Mouse (Mus musculus) limb, embryonic 14.5 days (tissue): ENCODE data around the gene Il2ra. TPM values are rescaled to one million over a fixed set of nuclear protein-coding genes. Genes with fewer than 3 reads are reported as not detected.
"Not testable (repeated sequence)": the region's sequence is repeated elsewhere in the genome, so short reads cannot be mapped to it uniquely, and the experiment has no call there.

Source experiments
- ATAC-seq: fragments of 200-750 bp; cut with Nextera tagmentation; 2 replicates; pipeline ENCODE4 v1.8.0; 2017; ENCODE audit warnings: low read depth, moderate number of reproducible peaks, moderate TSS enrichment; ENCODE audit not compliant: low FRiP score
- DNase-seq: peaks from one replicate; pipeline ENCODE4 v3.0.0-alpha.2; 2015; ENCODE audit warnings: low spot score
- H3K27ac ChIP-seq: fragments of 300-500 bp; sonication (generic); replicated peaks from 2 replicates; pipeline ENCODE4 v1.5.1; 2014; ENCODE audit warnings: low read depth, mild to moderate bottlenecking, low read length, moderate library complexity, mixed read lengths
- H3K27me3 ChIP-seq: fragments of 300-500 bp; sonication (generic); 2 replicates; pipeline ENCODE4 v1.6.1; 2014; ENCODE audit warnings: low read length, mixed read lengths; ENCODE audit not compliant: control insufficient read depth, insufficient read depth
- H3K36me3 ChIP-seq: fragments of 300-500 bp; sonication (generic); 2 replicates; pipeline ENCODE4 v1.6.1; 2014; ENCODE audit warnings: mild to moderate bottlenecking, low read length, moderate library complexity, mixed read lengths; ENCODE audit not compliant: control insufficient read depth, insufficient read depth
- H3K4me1 ChIP-seq: fragments of 300-500 bp; sonication (generic); 2 replicates; pipeline ENCODE4 v1.6.1; 2014; ENCODE audit warnings: antibody characterized with exemption, low read length, mixed read lengths; ENCODE audit not compliant: control insufficient read depth, insufficient read depth
- H3K4me2 ChIP-seq: fragments of 300-500 bp; sonication (generic); replicated peaks from 2 replicates; pipeline ENCODE4 v1.6.1; 2014; ENCODE audit warnings: low read depth, mild to moderate bottlenecking, low read length, moderate library complexity; ENCODE audit not compliant: severe bottlenecking
- H3K4me3 ChIP-seq: fragments of 300-500 bp; sonication (generic); replicated peaks from 2 replicates; pipeline ENCODE4 v1.5.1; 2014; ENCODE audit warnings: low read length
- H3K9ac ChIP-seq: fragments of 300-500 bp; sonication (generic); 2 replicates; pipeline ENCODE4 v1.6.1; 2014; ENCODE audit warnings: mild to moderate bottlenecking, low read depth, low read length, moderate library complexity; ENCODE audit not compliant: severe bottlenecking
- H3K9me3 ChIP-seq: fragments of 300-500 bp; sonication (generic); 2 replicates; pipeline ENCODE4 v1.6.1; 2016; ENCODE audit warnings: low read length; ENCODE audit not compliant: control insufficient read depth
- POLR2A ChIP-seq: fragments of 200-500 bp; IDR thresholded peaks from 2 replicates; pipeline ENCODE4 v1.8.0; 2012; ENCODE audit warnings: inconsistent platforms, mild to moderate bottlenecking, moderate library complexity, borderline replicate concordance; ENCODE audit not compliant: insufficient read depth, insufficient read length; ENCODE audit errors: extremely low read depth
- WGBS: fragments of 180-500 bp; shearing (Covaris S2); extraction: QIAGEN DNeasy Blood & Tissue Kit; methylation state at CpG from one replicate; pipeline ENCODE4 v1.1.7; 2014; 5-methylcytosine and 5-hydroxymethylcytosine counted together
- polyA plus RNA-seq, 2 experiments: library from polyadenylated mRNA; depleted of rRNA in 1 of 2; stranded (reverse) in 1 of 2; unstranded in 1 of 2; fragments of >200 nt; fragmentation: Nextera tagmentation in 1 of 2; extraction: Ambion mirVana in 1 of 2; gene quantifications; 2 replicates each; pipeline versions ENCODE4 v1.2.1 to v1.2.3; 2012 to 2014

Gene Il2ra
- polyA plus RNA-seq, 2 experiments, result not detected

DNA sequence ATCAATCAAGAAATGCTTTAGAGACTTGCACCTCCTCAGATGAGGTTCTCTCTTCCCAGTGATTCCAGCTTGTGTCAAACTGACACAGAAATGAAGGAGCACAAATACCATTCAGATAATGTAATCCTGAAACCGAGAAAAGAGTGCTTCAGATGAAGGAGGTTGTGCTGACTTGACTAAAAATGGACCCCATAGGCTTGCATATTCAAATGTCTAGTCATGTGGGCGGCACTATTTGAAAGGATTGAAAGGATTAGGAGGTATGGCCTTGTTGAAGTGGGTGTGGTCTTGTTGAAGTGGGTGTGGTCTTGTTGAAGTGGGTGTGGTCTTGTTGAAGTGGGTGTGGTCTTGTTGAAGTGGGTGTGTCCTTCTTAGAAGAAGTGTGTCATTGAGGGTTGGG, 57.3 kb downstream of the Il2ra start:
- DNase-seq (no peak), ATAC-seq (no peak)
- Histone ChIP-seq H3K27ac (no peak overlapping the region), H3K36me3 (no peaks in the 10 kb centered on the region), H3K4me1 (no peaks in the 10 kb centered on the region), H3K4me3 (no peak overlapping the region), H3K27me3 (no peaks in the 10 kb centered on the region), H3K4me2 (no peak overlapping the region), H3K9ac (no peak overlapping the region), H3K9me3 (no peaks in the 10 kb centered on the region)
- TF ChIP-seq POLR2A, result no peak
- WGBS, result 88% methylated on average over 2 of the region's 2 CpGs

DNA sequence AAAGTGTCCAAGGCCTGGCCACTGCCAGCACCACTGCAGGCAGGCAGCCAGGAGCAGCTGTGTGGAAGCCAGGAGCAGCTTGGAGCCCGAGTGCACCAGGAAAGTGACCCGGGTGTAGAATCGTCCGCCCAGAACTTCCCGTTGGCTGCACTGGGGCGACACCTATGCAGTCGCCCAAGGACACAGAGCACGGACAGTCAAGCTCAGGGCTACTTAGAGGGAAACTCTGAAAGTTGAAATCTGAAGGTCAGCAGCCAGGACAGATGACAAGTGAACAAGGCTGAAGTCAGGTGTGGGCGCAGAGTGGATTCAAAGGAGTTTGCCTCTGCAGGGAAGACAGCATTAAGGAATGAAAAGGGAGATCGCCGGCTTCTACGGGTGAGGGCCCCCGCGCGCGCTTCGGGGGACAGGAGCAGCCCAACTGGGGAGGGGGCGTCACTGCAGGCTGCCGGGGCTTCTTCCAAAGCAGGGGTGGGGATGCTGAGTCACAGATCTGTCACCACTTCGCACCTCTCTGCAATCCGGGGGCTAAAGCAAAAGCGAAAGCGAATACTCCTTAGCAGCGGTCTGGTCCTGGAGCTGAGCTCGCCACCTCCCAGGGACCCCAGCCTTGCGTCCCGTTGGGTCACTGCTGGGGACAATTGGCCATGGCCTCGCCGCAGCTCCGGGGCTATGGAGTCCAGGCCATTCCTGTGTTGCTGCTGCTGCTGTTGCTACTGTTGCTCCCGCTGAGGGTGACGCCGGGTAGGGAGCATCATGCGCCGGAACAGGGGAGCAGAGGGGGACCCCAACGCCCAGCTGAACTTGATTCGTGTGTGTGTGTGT, 62.8 kb downstream of the Il2ra start, which contains the start of gene Il15ra:
Il15ra (plus strand) TSS at position 90 of the 825 bp plus-strand sequence.
- Histone ChIP-seq H3K27me3 (peaks cover 14% of the 10 kb centered on the region), H3K9ac (peak within 1 kb of the TSS; percentile 64), H3K4me1 (0 out of 2 replicates have a peak, but pooled peaks cover 6% of the 10 kb centered on the region), H3K4me3 (peak within 1 kb of the TSS; percentile 63), H3K4me2 (peak within 1 kb of the TSS; percentile 97), H3K9me3 (no peaks in the 10 kb centered on the region), H3K36me3 (no peaks in the 10 kb centered on the region), H3K27ac (no peak within 1 kb of the TSS)
- no peak for TF ChIP-seq POLR2A
- ATAC-seq, result peak; percentile 60
- under 1% methylated on average over 37 of the region's 37 CpGs for WGBS
- DNase-seq, result peak; percentile 19

DNA sequence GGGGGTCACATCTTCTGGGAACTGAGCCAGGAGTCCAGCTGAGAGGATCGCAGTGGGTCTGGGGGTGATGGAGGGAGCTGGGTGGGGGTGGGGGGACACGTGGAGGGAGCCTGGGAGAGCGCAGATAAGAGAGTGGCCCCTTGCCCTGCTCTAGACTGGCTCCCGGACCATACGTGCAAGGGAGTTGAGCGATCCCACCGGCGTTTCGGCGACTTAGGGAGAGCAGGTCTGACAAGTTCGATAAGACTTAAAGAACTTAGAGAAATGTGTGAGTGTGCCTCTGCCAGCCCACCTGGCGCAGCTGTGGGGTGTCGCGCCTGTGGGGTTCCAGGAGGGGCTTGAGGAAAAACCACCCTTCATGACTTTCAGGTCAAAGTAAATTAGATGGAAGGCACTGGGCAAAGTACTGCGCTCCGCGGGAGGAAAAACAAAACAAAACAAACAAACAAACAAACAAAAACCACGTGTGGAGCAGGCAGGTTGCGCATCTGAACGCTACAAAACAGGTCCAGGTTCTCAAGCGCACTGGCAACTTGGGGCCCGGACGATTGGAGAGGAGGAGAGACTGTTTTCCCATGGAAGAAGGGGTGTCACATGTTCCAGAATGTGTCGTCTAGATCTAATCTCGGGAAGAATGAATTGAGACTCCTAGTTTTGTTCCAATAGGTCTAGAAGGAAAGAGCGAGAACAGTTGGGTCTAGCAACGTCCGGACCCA, 63.6 kb downstream of the Il2ra start:
- no peaks in the 10 kb centered on the region for H3K9me3 ChIP-seq
- no peaks in the 10 kb centered on the region for H3K36me3 ChIP-seq
- no peak for TF ChIP-seq POLR2A
- 4% methylated on average over 28 of the region's 28 CpGs for WGBS
- DNase-seq, result no peak
- peak overlapping the region; percentile 97 for H3K4me2 ChIP-seq
- no peak overlapping the region for H3K27ac ChIP-seq
- H3K4me1 ChIP-seq, result 0 out of 2 replicates have a peak, but pooled peaks cover 6% of the 10 kb centered on the region
- peak; percentile 47 for ATAC-seq
- peaks cover 14% of the 10 kb centered on the region for H3K27me3 ChIP-seq
- peak overlapping the region; percentile 63 for H3K4me3 ChIP-seq
- peak overlapping the region; percentile 64 for H3K9ac ChIP-seq

DNA sequence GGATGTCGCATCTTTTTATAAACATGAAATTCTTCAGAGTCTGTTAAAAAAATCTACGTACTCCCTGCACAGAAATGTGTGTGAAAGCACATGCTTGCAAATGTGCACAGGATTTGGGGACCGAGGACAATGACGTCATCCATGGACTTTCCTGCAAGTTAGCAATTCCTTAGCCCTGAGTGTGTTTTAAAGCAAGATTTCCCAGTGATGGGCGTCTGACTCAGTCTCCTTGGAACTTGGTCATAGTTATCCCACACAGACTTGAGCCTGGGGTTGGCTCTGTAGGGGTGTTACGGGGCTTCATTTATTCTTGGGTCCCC, 64.1 kb downstream of the Il2ra start:
- no peak overlapping the region for H3K9ac ChIP-seq
- H3K4me1 ChIP-seq, result 0 out of 2 replicates have a peak, but pooled peaks cover 6% of the 10 kb centered on the region
- ATAC-seq, result no peak
- no peaks in the 10 kb centered on the region for H3K9me3 ChIP-seq
- no peak for TF ChIP-seq POLR2A
- H3K36me3 ChIP-seq, result no peaks in the 10 kb centered on the region
- no peak overlapping the region for H3K27ac ChIP-seq
- peak overlapping the region; percentile 63 for H3K4me3 ChIP-seq
- H3K27me3 ChIP-seq, result peaks cover 14% of the 10 kb centered on the region
- no peak for DNase-seq
- 33% methylated on average over 6 of the region's 6 CpGs for WGBS
- peak overlapping the region; percentile 97 for H3K4me2 ChIP-seq

DNA sequence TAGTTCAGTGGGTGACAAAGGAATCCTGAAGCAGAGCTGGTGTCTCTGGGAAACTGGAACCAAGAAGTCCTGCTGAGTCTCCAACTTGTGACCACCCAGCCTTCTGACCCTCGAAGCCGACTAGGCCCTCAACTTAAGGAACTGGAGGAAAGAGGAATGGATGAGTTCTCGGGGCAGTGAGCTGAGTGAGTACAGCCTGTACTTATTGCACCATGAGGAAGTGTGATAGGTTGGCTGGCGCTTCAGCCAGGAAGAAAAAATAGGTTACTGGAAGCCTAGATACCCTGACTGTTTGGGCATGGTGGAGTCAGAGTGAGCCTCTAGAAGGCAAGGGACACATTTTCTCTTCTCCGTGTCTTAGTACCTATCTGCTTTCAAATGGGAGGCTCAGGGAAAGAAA, 65.9 kb downstream of the Il2ra start:
- Histone ChIP-seq H3K4me2 (no peak overlapping the region), H3K36me3 (no peaks in the 10 kb centered on the region), H3K9ac (no peak overlapping the region), H3K4me3 (no peak overlapping the region), H3K27me3 (peaks cover 14% of the 10 kb centered on the region), H3K27ac (no peak overlapping the region), H3K9me3 (no peaks in the 10 kb centered on the region), H3K4me1 (0 out of 2 replicates have a peak, but pooled peaks cover 6% of the 10 kb centered on the region)
- ATAC-seq, result no peak
- TF ChIP-seq POLR2A, result no peak
- WGBS, result 83% methylated on average over 5 of the region's 5 CpGs
- no peak for DNase-seq

DNA sequence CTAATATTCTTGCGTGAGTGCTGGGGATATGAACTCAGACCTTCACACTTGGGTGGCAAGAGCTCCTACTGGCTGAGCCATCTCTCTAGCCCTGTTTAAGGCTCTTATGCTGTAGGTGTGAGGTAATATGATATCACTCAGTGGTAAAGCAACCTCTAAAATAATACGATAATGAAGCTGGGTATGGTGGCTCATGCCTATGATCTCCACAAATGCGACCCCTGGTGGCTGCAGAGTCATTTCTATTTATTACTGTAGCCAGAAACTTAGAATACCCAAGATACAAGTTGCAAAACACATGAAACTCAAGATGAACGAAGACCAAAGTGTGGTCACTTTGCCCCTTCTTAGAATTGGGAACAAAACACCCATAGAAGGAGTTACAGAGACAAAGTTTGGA, 67.5 kb downstream of the Il2ra start:
- not testable (repeated sequence) for H3K4me2 ChIP-seq, H3K9me3 ChIP-seq, H3K9ac ChIP-seq, H3K4me1 ChIP-seq, ATAC-seq, H3K4me3 ChIP-seq, H3K27ac ChIP-seq, H3K36me3 ChIP-seq
- peak; percentile 59 for DNase-seq
- peaks cover 14% of the 10 kb centered on the region for H3K27me3 ChIP-seq
- WGBS, result 54% methylated on average over 4 of the region's 4 CpGs
